Mouse (Mus musculus): ENCODE measurements at regions not wholly inside any gene's neighbourhood (a gene's known extent, or its start where the extent isn't known, plus 50 kb on each side); places are given as distances from the start of the nearest gene placed in this dataset.
"Not testable (repeated sequence)": the region's sequence is repeated elsewhere in the genome, so short reads cannot be mapped to it uniquely, and the experiment has no call there.

GRCm38 (mm10) chrX:162359767-162360545, 200.4 kb upstream of the Nhs start:
- DNase-seq (ENCODE audit: low spot score) = peak; percentile 31

GRCm38 (mm10) chrX:162348341-162348740, 188.8 kb upstream of the Nhs start:
- no peak for DNase-seq (ENCODE audit: low spot score)

- no peak for DNase-seq (ENCODE audit: low spot score)
Measured at GRCm38 (mm10) chrX:162347886-162348285, 188.4 kb upstream of the Nhs start.

- DNase-seq (ENCODE audit: low spot score) = no peak
Measured at GRCm38 (mm10) chrX:162345497-162346143, 186.1 kb upstream of the Nhs start.

- no peak for DNase-seq (ENCODE audit: low spot score)
Measured at GRCm38 (mm10) chrX:162332121-162332520, 172.6 kb upstream of the Nhs start.

GRCm38 (mm10) chrX:162307646-162308045, 148.1 kb upstream of the Nhs start:
- no peak for DNase-seq (ENCODE audit: low spot score)

GRCm38 (mm10) chrX:162304145-162304544, 144.6 kb upstream of the Nhs start:
- DNase-seq (ENCODE audit: low spot score) = no peak

GRCm38 (mm10) chrX:162302788-162303187, 143.3 kb upstream of the Nhs start:
- no peak for DNase-seq (ENCODE audit: low spot score)

- no peak for DNase-seq (ENCODE audit: low spot score)
Measured at GRCm38 (mm10) chrX:162291234-162291633, 131.7 kb upstream of the Nhs start.

GRCm38 (mm10) chrX:162286155-162286554, 126.6 kb upstream of the Nhs start:
- DNase-seq (ENCODE audit: low spot score) = not testable (repeated sequence)

GRCm38 (mm10) chrX:162284252-162284651, 124.7 kb upstream of the Nhs start:
- peak; percentile 33 for DNase-seq (ENCODE audit: low spot score)

- DNase-seq (ENCODE audit: low spot score) = no peak
Measured at GRCm38 (mm10) chrX:162282690-162283089, 123.2 kb upstream of the Nhs start.

- peak; percentile 17 for DNase-seq (ENCODE audit: low spot score)
Measured at GRCm38 (mm10) chrX:162278834-162279708, 119.5 kb upstream of the Nhs start.

GRCm38 (mm10) chrX:162274581-162274980, 115.1 kb upstream of the Nhs start:
- no peak for DNase-seq (ENCODE audit: low spot score)

- DNase-seq (ENCODE audit: low spot score) = no peak
Measured at GRCm38 (mm10) chrX:162271189-162271588, 111.7 kb upstream of the Nhs start.

- no peak for DNase-seq (ENCODE audit: low spot score)
Measured at GRCm38 (mm10) chrX:162268918-162269317, 109.4 kb upstream of the Nhs start.

GRCm38 (mm10) chrX:162268112-162268511, 108.6 kb upstream of the Nhs start:
- DNase-seq (ENCODE audit: low spot score) = no peak

- no peak for DNase-seq (ENCODE audit: low spot score)
Measured at GRCm38 (mm10) chrX:162267679-162268078, 108.1 kb upstream of the Nhs start.

GRCm38 (mm10) chrX:162266769-162267168, 107.2 kb upstream of the Nhs start:
- no peak for DNase-seq (ENCODE audit: low spot score)

GRCm38 (mm10) chrX:162257398-162257797, 97.9 kb upstream of the Nhs start:
- DNase-seq (ENCODE audit: low spot score) = no peak

- DNase-seq (ENCODE audit: low spot score) = no peak
Measured at GRCm38 (mm10) chrX:162255873-162256272, 96.3 kb upstream of the Nhs start.

- DNase-seq (ENCODE audit: low spot score) = no peak
Measured at GRCm38 (mm10) chrX:162241291-162241690, 81.8 kb upstream of the Nhs start.

GRCm38 (mm10) chrX:162235552-162235951, 76.0 kb upstream of the Nhs start:
- no peak for DNase-seq (ENCODE audit: low spot score)
